Mouse (Mus musculus) testis, adult 2 months (tissue): ENCODE data around the gene Gclm.

Experiments
- CTCF ChIP-seq: fragments of 200-500 bp; IDR thresholded peaks from 2 replicates; pipeline ENCODE4 v1.5.1; 2012; ENCODE audit warnings: low read depth, mild to moderate bottlenecking, inconsistent platforms, low read length, moderate library complexity; ENCODE audit not compliant: control insufficient read depth, insufficient read depth, insufficient replicate concordance
- POLR2A ChIP-seq: fragments of 200-500 bp; IDR thresholded peaks from 2 replicates; pipeline ENCODE4 v1.6.1; 2012; ENCODE audit warnings: low read depth, mild to moderate bottlenecking, inconsistent platforms, low read length, moderate library complexity; ENCODE audit not compliant: control insufficient read depth

DNA sequence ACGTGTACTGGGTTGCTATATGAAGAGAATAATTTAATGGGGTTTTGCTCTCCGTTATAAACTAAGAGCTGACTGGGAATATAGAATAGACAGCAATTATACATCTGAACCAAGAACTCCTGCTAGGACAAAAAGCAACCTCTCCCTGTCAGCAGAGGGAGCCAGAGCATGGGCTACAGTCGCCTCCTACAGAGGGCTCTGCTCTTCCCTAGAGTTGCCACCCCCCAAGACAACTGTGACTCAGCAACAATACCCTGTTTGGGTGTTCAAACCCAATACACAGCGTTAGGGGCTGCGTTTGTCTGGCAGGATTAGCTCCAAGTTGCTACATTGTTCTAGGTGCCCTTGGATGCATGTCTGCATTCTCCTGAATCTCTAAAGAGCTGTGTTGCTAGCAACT is 50.2 kb downstream of the Gclm start:
- TF ChIP-seq CTCF (peak; percentile 39; the same call in 1 of the 2 replicates), POLR2A (no peak)
